Mouse (Mus musculus): ENCODE data around the gene Ndufb4.
A peak's percentile ranks its signal among the peaks of the same experiment; 100 is the strongest.
"Not testable (repeated sequence)": the region's sequence is repeated elsewhere in the genome, so short reads cannot be mapped to it uniquely, and the experiment has no call there.

The Ndufb4 gene

GRCm38 (mm10) chr16:37677586-37677985, 23.3 kb upstream of the Ndufb4 start:
- no peak for DNase-seq

- DNase-seq, result no peak
Measured at GRCm38 (mm10) chr16:37676677-37677072, 22.4 kb upstream of the Ndufb4 start.

- DNase-seq, result peak; percentile 64
Measured at GRCm38 (mm10) chr16:37676024-37676676, 21.9 kb upstream of the Ndufb4 start.

DNA sequence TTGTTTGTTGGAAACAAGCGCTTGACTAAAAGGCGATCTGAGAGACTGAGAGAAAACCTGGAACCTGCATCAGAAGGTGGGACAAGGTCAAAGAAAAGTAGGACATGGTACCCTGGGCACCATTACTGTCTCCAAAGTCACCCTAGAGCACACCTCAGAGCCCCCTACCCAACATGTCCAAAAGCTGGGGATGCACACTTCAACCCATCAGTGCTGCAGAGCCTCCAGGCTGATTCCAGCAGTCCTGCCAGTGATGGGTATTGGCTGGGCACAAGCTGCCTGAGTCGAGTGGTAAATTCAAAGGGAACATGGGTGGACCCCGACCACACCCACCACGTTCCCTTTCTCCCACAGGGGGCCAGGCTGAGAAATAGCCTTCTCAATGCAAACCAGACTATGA, 21.1 kb upstream of the Ndufb4 start:
- DNase-seq, result no peak

- DNase-seq, result no peak
Measured at GRCm38 (mm10) chr16:37670666-37671283, 16.5 kb upstream of the Ndufb4 start.

DNA sequence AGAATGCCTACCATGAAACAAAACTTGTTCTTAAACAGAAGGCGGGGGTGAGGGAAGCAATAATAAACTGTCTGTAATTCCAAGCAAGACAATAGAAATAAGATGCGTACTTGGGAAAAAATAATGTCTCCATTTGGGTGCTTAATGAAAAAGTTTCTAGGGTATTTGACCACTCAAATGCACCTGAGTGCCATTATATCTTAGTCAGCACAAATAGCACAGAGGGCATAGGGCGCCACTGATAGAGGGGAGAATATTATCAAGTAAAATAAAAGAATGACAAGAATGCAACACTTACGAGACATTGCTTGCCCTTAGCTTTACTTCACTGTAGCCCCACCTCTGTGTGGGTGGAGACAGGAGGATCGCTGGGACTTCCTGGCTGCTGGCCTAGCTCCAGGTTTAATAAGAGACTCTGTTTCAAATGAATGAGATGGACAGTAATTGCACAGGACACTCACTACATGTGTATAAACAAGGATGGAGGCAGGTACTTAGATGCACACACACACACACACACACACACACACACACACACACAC, 11.2 kb upstream of the Ndufb4 start:
- DNase-seq, result no peak

GRCm38 (mm10) chr16:37663643-37664459, 9.6 kb upstream of the Ndufb4 start:
- DNase-seq, result no peak

- DNase-seq, result no peak
Measured at GRCm38 (mm10) chr16:37656796-37657195, 2.5 kb upstream of the Ndufb4 start.

DNA sequence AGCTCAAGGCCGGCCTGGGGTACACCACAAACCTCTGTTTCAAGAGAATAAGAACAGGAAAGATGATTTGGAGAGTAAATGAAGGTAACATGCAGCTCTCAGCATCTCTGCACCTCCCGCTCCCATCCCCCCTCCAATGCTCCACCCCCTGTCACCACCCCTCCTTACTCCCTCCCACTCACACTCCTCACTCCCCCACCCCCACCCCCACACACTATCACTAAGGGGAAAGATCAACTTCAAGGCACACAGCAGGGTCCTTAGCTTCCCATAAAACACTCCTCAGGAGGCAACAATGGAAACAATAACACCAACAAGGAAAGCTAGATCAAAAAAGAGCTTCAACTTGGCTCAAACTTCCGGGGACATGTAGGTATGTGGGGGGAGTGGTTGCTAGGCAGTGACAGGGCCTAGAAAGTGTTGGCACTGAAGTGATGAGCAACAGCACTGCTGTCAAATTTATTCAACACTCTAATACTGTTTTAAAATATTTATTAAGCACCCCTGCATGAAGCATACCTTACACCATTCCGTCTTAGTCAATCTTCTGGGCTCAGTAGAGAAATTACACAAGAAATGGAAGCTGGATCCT, 1.6 kb upstream of the Ndufb4 start:
- no peak for DNase-seq

DNA sequence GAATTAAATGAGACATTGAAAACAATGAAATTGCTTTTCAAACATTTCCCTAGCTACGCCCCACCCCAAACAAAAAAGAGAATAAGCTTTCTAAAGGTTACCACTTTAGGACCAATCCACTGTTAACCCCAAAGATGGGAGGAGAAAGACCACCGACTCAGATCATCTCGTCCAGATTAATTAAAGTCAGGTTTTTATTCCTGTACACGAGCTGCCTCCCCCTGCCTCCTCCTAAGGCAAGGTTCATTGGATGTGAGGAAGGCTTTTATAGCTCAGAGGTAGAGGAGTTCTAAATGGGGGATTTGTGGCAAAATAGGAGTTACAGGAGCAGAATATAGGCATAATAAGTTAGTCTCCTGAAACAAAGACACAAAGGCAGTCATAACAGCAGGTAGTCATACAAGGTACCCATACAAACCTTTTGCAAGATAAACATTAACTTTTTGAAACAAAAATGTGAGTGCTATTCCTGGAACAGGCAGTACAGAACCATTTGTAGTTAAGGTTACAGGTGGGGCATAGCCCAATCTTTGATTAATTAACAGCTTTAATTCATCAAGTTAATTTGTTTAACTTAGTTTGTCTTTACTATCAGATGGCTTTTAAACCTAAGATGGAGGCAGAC, 690 bp upstream of the Ndufb4 start:
- DNase-seq, result no peak

- DNase-seq, result no peak
Measured at GRCm38 (mm10) chr16:37653058-37653457, 1.2 kb downstream of the Ndufb4 start.

GRCm38 (mm10) chr16:37652654-37653053, 1.6 kb downstream of the Ndufb4 start:
- no peak for DNase-seq

- DNase-seq, result no peak
Measured at GRCm38 (mm10) chr16:37651467-37651866, 2.8 kb downstream of the Ndufb4 start.

DNA sequence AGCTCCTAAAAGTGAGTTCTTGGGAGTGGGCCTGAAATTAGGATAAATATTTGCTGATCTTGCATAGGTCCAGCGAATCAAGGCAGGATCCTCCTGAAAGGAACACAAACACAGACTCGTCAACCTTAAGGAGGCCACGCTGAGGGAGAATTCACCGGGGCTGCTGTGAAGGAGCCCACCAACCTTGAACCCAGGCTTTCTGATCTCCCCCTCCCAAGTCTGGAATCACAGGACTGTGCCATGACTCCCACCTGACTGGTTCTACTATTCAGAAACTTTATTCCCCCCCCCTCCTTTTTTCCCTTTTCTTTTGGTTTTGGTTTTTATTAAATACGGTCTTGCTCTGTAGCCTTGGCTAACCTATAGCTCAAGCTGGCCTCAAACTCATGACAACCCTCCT, 5.2 kb downstream of the Ndufb4 start:
- no peak for DNase-seq

DNA sequence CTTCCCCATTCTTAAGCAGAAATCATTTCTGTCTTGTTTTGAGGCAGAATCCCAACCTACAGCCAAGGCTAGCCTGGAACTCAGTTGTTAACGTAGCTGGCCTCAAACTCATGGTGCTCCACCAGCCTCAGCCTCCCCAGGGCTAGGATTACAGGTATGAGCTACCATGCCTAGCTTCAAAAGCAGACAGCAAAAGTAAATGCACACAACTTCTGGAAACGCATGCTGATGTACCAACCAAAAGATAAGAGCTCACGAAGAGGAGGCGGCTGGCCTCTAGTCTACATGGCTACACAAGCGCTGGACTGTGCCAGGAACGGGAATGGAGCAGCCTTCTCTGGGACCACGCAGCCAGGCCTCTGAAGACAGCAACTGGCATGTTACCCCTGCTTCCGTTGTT, 6.3 kb downstream of the Ndufb4 start:
- no peak for DNase-seq

DNA sequence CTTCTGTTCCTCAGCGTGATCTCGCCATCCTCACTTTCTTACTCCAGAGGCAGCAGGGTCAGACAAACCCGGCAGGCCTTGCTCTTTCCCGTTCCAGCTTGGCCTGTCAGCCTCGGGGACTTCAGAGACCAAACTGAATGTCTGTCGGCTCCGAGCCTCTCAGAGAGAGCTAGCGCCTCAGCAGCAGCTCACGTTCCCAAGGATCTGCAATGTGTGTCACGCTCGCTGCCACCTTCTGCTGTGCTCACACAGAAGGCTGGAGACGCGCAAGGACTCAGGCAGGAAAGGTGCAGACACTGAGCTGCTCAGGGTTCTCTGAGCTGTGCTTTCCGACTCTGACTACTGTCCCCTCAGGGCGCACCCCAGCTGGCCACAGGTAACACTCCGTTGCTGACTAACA, 7.2 kb downstream of the Ndufb4 start:
- no peak for DNase-seq

- DNase-seq, result no peak
Measured at GRCm38 (mm10) chr16:37645799-37646198, 8.5 kb downstream of the Ndufb4 start.

- no peak for DNase-seq
Measured at GRCm38 (mm10) chr16:37645211-37645610, 9.0 kb downstream of the Ndufb4 start.

GRCm38 (mm10) chr16:37644486-37644885, 9.8 kb downstream of the Ndufb4 start:
- no peak for DNase-seq

GRCm38 (mm10) chr16:37640522-37640921, 13.7 kb downstream of the Ndufb4 start:
- DNase-seq, result not testable (repeated sequence)

DNA sequence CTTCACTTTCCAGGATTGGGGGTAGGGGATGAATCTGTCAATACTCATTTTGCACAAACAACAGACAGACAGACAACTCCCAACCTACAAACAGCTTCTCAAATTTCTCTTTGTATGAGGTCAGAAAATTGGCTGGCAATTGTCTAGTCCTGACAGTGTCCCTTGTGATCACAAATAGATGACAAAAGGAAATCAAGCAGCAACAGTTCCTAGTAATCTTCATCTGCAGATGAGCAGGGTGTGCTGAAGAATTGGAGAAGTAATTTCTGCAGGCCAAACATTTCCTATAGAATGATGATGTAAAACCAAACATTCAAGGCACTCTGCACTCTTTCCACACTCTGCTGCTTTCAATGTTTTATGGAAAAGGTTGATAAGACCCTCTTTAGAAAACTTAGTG, 16.5 kb downstream of the Ndufb4 start:
- DNase-seq, result no peak

GRCm38 (mm10) chr16:37636107-37636506, 18.1 kb downstream of the Ndufb4 start:
- DNase-seq, result peak; percentile 39

GRCm38 (mm10) chr16:37635095-37635494, 19.2 kb downstream of the Ndufb4 start:
- DNase-seq, result no peak

Data from right cerebral cortex, postnatal 25 days (tissue).